Mouse (Mus musculus) left cerebral cortex, postnatal 10 days (tissue): Measurements from ENCODE around the gene Chuk. TPM values are rescaled to one million over a fixed set of nuclear protein-coding genes. Genes with fewer than 3 reads are reported as not detected.
"Not testable (repeated sequence)": the region's sequence is repeated elsewhere in the genome, so short reads cannot be mapped to it uniquely, and the experiment has no call there.

ENCODE experiments used
- DNase-seq, 2 experiments: peaks; one replicate each; pipeline ENCODE4 v3.0.0; 2021 to 2022; ENCODE audit warnings: low spot score in 2 of 2, mixed read lengths in 1 of 2; ENCODE audit errors: extremely low spot score in 1 of 2
- intact Hi-C: fragments of 180-260 bp; cut with DNase I; formaldehyde crosslinking; loops from one replicate; pipeline ENCODE4 v1.15.1; 2025
- total RNA-seq, 2 experiments: library from RNA; stranded (reverse); gene quantifications; 2 replicates each; pipeline ENCODE4 v1.2.3; 2021

The Chuk gene
- total RNA-seq, result 10 to 100 TPM; 46.7 to 49.6 TPM

- peak; percentile 92 to 97 for DNase-seq
- intact Hi-C loops, result no loop called here
Observed at GRCm38 (mm10) chr19:44106831-44107660, at the start of gene Chuk. Gene Chuk, minus strand, starts transcription at chr19:44107480.

- intact Hi-C loops, result no loop called here
- no peak for DNase-seq
Observed at GRCm38 (mm10) chr19:44157005-44157404, 49.7 kb upstream of the Chuk start.

- no peak for DNase-seq
- intact Hi-C loops, result no loop called here
Observed at GRCm38 (mm10) chr19:44153781-44154180, 46.5 kb upstream of the Chuk start.

- intact Hi-C loops, result no loop called here
Observed at GRCm38 (mm10) chr19:44148991-44149390, 41.7 kb upstream of the Chuk start.

GRCm38 (mm10) chr19:44148345-44148744, 41.1 kb upstream of the Chuk start:
- intact Hi-C loops, result no loop called here
- no peak for DNase-seq

More at GRCm38 (mm10) chr19:44148991-44149390, 41.7 kb upstream of the Chuk start:
- DNase-seq, result no peak

GRCm38 (mm10) chr19:44146951-44147350, 39.7 kb upstream of the Chuk start:
- intact Hi-C loops, result no loop called here
- no peak for DNase-seq

- intact Hi-C loops, result no loop called here
- DNase-seq, result no peak
Observed at GRCm38 (mm10) chr19:44146568-44146879, 39.2 kb upstream of the Chuk start.

GRCm38 (mm10) chr19:44145702-44146567, 38.7 kb upstream of the Chuk start, which contains the start of gene Bloc1s2:
Gene Bloc1s2, minus strand, starts transcription at chr19:44146446.
- peak; percentile 80 to 92 for DNase-seq
- intact Hi-C loops, result no loop called here

GRCm38 (mm10) chr19:44144366-44144765, 37.1 kb upstream of the Chuk start:
- intact Hi-C loops, result no loop called here
- no peak for DNase-seq

GRCm38 (mm10) chr19:44135960-44136485, 28.7 kb upstream of the Chuk start:
- intact Hi-C loops, result loop anchor here (10.0 kb wide), 1 partner anchor 809 kb away; no protein-coding TSS in a partner anchor

GRCm38 (mm10) chr19:44135072-44135959, 28.0 kb upstream of the Chuk start, which contains the start of gene Cwf19l1:
Gene Cwf19l1, minus strand, starts transcription at chr19:44135876.
- intact Hi-C loops, result loop anchor here (10.0 kb wide), 1 partner anchor 809 kb away; no protein-coding TSS in a partner anchor
- peak; percentile 90 to 93 for DNase-seq

More at GRCm38 (mm10) chr19:44135960-44136485, 28.7 kb upstream of the Chuk start:
- no peak for DNase-seq

- no peak for DNase-seq
- intact Hi-C loops, result loop anchor here (10.0 kb wide), 1 partner anchor 812 kb away; no protein-coding TSS in a partner anchor
Observed at GRCm38 (mm10) chr19:44132917-44133316, 25.6 kb upstream of the Chuk start.

- intact Hi-C loops, result no loop called here
- no peak for DNase-seq
Observed at GRCm38 (mm10) chr19:44128560-44128959, 21.3 kb upstream of the Chuk start.

GRCm38 (mm10) chr19:44127729-44128497, 20.6 kb upstream of the Chuk start:
- intact Hi-C loops, result no loop called here
- no peak for DNase-seq

GRCm38 (mm10) chr19:44121137-44121536, 13.9 kb upstream of the Chuk start:
- no peak for DNase-seq
- intact Hi-C loops, result loop anchor here (5.0 kb wide), 1 partner anchor 34 kb away; no protein-coding TSS in a partner anchor

- not testable (repeated sequence) for DNase-seq
- intact Hi-C loops, result loop anchor here (5.0 kb wide), 1 partner anchor 33 kb away; no protein-coding TSS in a partner anchor
Observed at GRCm38 (mm10) chr19:44120686-44121085, 13.4 kb upstream of the Chuk start.

GRCm38 (mm10) chr19:44117793-44118192, 10.5 kb upstream of the Chuk start:
- intact Hi-C loops, result no loop called here
- no peak for DNase-seq
